Mouse (Mus musculus) ovary, postnatal 10 days (tissue): ENCODE measurements around the gene Med18.

ENCODE experiments used
- DNase-seq: peaks from one replicate; pipeline ENCODE4 v3.0.0; 2022; ENCODE audit warnings: low spot score

Gene Med18

DNA sequence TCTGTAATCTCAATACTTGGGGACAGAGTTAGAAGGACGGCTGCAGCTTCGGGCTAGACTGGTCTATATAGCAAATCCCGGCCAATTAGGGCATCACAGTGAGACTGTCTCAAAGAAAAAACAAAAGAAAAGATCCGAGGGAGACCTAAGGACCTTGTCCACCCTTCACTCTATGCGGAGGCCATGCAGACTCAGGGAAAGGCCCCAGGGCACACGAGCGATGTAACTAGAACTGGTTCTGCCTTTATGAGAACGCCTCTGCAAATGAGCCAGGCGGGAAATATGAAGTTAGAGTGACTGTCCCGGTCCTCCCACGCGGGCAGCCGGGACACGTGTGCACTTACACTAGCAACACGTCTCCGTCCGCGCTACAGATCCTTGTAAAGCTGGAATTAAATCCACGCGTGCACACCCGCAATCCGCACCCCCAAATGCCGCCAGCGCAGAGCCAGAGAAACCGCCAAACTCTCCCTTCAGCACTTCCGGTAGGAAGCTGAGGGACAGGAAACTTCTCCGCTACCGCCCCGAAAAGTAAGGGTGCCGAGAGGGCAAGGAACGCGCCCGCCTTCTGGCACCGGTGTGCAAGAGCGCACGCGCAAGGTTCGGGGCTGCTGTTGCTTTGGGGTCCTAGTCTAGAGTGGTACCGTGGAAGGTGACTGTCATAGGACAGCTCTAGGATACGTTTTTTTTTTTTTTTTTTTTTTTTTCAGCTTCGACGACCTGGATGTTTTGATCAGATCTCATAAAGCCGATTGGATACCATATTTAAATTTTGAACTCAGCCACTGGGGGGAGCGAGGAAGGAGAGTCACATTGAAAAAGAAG lies at the start of gene Med18:
TSS of gene Med18 (minus strand) at position 492 of the 825 bp plus-strand sequence.
- peak; percentile 77 for DNase-seq

DNA sequence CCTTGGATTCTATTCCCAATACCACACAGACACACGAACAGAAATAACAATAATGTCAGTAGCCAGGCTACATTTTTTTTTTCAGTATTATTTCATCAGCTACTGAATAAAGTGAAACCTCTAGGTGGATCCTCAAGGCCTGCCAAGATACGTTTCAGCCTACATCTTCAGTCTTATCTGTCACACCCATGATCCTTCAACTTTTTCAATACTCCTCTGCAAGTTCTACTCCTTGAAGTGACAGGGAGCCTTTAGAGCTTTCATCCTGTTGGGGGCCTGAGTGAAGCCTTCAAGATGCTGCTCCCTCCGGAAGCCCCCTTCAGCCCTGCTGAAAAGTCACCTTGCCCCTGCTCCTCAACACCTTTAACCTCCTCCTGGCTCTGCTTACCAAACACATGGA lies 48.4 kb upstream of the Med18 start:
- DNase-seq = no peak

DNA sequence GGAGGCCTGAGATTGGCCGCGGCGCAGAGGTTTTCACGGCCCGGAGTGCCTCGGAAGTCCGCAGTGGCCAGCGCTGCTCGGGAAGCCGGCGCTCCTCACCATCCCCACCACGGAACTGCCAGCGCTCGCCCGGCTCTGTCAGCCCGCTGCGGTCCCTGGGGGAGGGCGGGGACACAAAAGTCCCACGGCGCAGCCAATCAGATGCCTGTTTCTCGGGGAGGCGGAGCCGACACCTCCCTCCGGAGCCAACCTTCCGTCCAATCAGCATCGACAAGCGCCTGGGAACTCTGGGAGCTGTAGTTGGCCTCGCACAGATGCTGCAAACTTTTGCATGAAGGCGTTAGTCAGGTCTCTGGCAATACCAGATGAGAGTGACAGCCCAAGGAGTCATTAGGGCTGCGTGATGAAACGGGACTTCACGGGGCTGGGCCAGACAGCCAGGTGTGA lies 46.7 kb upstream of the Med18 start, which contains the start of gene Sesn2:
TSS of gene Sesn2 (minus strand) at position 150 of the 447 bp plus-strand sequence.
- DNase-seq = peak; percentile 87

DNA sequence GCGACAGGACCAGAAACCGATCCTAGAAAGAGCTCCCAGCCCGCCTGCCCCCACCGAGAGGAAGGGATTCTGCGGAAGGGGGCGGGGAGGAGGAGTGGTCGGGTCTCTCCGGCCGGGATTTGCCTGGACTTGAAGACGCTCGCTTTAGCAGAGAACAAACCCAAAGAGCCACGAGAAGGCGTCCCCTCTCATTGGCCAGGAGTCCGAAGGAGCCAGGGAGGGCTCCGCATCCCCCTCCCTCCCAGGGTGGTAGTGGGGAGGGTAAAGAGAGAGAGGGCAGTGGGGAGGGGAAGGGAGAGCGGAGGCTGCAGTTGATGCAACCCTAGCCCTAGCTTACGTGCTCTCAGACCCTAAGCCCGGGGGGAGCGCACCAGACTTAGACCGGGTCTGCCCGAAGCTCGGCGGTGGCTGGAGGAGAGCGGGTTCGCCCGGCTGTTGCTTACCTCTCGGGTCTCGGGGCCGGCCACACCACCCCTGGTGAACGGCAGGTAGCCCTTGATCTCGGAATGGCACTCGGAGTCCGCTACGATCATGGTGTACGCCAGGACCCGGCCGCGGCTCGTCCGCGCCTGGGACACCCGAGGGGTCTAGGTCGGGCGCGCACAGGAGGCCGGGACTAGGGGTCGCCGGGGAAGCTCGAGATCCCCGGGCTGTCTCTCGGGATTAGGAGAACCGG lies 46.0 kb upstream of the Med18 start:
- peak; percentile 49 for DNase-seq

DNA sequence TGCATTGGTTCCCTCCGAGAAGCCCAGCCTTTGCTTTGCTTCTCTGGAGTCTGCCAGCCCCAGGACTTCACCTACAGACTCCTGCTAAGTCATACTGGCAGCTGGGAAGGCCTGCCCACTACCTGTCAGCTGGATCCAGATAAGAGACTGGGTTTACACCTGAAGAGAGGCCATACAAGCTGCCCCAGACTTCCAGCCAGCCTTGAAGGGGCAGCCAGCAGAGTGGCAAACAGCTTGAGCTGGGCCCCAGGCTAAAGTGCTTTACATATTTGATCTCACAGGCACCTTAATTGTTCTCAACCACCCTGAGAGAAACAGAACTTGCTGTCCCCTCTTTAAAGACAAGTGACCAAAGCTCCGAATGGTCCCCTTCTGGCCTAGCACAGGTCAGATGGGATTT lies 43.5 kb upstream of the Med18 start:
- DNase-seq = no peak

DNA sequence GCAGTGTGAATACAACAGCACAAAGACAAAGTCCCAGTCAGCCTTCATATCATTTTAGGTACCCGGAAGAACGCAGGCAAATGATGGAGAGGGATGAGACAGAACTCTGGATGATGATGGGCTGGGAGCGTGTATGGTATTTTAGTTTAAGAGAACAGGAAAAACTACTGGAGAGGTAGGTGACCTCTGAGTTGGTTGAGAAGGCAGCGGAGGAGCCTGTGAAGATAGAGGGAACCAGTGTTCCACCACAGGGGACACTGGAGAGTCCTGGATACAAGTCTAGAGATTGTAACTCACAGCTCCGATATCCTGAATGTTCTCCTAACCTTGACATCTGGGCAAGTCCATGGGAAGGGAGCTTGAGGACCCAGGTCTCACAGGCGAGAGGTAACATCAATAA lies 42.5 kb upstream of the Med18 start:
- no peak for DNase-seq

DNA sequence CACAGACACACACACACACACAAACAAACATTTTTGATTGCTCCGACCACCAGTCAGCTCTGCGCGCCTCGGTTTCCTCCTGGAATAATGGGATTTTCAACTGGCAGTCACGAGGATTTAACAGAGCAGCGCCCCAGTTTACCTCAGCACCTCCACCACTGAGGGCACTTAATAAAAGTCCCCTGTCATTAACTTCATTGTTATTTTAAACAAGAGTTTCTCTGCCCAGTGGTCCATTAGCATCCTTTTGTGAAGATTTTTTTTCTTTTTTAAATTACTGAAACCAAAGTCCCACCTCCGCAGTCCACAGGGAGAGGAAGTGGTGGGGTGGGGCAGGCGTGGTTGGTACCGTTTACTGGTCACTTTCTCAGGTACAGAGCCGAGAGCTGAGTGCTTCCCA lies 42.1 kb upstream of the Med18 start:
- no peak for DNase-seq

DNA sequence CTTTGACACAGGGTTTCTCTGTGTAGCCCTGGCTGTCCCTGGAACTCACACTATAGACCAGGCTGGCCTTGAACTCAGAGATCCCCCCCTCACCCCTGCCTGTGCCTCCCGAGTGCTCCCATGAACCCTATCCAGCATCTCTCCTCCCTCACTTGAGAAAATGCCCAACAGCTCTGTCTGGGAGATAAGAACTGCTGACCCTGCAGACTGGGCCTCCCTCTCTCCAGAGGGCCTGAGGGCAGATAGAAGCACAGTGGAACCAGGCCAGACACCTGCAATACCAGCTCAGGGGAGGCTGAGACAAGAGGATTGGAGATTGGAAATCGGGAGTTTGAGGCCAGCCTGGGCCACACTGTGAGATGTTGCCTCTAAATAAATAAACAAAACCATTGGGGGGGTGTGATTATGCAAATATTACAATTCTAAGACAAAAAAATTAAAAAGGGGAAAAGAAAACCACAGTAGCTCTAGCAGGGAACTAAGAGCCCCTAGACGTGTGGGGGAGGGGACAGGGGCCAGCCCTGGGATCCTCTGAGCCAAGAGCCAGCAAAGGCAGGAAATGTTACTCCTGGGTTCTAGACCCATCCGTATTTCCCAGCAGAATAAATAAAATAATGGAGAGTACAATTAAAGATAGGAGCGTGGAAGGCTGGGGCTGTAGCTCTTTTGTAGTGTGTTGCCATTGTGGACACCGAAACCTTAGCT lies 41.5 kb upstream of the Med18 start:
- DNase-seq = no peak

DNA sequence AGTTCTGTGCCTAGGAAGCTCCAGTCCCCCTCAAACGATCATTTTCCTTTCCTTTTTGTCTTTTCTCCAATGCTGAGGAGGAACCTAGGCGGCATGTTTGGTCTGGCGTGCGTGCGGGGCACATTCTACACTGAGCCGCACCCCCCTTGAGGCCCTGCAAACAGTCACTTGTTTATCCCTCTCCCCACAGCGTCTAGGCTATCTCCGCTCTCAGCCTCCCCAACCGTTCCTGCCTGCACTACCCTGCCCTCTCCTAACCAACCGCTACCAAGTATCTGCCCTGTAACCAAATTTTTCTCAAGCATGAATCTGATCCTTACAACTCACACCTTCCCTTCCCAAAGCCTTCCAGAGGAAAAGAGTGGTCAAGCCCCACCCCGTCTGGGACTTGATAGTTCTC lies 39.6 kb upstream of the Med18 start:
- DNase-seq = no peak

DNA sequence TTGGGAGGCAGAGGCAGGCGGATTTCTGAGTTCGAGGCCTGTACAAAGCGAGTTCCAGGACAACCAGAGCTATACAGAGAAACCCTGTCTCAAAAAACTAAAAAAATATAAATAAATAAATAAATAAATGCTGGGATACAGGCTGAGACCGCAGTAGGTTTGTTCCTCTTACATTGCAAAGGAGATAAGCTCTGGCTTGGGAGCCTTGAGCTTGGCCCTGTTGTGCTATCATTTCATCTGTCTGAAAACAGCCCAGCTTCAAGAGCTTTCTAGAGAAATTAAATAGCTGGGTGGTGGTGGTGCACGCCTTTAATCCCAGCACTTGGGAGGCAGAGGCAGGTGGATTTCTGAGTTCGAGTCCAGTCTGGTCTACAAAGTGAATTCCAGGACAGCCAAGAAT lies 37.9 kb upstream of the Med18 start:
- DNase-seq = no peak

DNA sequence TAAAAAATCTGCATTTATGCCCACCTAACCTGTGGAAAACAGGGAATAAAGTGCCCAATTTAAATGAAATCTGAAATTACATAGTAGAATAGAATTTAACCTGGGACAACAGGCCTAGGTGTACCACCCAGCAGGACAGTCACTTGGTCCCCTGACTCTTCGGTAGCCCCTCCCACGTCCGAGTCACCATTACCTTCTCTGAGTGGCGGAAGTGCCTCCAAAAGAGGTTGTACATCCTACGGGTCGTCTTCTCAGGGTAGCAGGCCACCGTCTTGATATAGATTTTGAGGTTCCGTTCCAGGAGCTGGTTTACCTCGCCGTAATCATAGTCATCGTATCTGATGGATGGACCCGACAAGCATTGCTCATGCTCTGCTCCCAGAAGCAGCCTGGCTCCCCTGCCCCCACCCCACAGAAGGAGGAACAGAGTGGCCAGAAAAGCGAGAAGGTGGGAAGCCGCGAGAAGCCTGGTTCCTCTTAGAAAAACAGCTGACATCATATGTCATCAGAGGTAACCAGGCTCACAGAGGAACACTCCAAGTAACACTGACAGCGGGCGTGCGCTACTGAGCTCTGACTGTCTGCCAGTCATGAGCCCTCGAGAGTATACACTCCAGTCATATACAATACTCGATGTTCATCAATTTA lies 30.7 kb upstream of the Med18 start:
- no peak for DNase-seq

DNA sequence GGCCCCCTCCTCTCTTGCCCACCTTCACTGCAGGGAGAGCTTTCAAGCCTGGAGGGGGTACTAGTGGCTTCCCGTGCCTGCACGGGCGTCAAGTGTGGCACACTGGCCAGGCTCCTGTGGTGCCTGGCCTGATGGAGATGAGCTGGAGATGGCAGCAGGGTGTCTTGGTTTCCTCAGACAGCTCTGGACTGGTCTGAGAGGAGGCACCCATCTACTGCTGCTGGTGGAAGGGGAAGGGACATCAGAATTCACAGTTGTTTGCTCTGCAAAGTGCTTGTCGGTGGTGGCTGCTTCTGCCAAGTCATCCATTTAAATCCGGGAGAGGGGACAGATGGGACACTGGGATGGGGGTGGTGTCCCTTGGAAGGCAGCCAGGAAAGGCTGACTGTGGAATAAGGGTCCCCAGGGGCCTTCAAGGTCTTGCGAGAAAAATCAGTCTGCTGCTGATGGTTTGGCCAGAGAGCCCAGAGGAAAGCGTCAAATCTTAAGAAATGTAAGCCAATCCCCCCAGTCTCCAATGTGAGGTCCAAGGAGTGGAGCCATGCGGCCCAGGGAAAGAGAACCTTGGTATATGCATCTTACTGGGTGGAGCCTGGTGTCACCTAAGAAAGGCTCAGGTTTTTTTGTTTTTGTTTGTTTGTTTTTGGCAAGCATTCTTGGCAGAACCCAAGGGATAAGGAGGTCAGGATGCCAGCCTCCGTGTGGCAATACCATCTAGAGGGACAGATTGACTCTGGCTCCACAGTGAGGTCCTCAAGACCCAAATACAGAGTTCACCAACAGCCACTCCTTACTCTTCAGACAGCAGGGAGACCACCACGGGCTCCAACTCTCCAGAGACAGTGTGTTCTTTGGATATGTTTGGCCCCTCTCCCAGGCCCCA lies 28.7 kb upstream of the Med18 start:
- DNase-seq = no peak

DNA sequence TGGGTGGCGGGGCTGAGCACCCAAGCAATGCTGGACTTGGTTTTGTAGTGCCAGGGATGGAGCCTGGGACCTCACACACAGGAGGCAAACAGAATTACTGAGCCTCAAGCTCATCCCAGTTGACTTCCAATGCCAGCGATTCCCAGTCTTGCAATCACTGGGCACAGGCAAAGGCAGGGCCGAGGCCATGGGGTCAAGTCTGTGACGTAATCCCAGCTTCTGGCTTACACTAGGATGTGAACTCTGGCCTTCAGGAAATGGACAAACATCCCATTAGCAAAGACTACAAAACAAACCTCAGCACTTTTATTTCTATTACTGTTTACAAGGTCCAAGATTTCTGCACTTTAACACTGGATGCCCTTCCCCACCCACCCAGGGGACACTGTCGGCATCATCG lies 28.0 kb upstream of the Med18 start:
- no peak for DNase-seq

DNA sequence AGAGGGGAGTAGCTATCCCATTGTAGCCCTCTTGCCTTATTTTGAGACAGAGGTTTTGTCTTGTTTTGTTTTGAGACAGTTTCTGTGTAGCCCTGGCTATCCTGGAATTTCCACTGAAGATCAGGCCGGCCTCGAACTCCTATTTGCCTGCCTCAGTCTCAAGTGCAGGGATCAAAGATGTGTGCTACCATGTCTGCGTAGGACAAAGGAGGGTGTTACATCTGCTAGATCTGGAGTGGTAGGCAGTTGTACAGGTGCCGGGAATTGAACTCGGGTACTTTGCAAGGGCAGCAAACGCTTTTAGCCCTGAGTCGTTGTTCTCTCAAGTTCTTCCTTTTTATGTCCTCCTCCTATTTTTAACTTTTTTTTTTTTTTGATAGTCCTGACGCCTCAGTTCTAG lies 27.3 kb upstream of the Med18 start:
- DNase-seq = no peak

DNA sequence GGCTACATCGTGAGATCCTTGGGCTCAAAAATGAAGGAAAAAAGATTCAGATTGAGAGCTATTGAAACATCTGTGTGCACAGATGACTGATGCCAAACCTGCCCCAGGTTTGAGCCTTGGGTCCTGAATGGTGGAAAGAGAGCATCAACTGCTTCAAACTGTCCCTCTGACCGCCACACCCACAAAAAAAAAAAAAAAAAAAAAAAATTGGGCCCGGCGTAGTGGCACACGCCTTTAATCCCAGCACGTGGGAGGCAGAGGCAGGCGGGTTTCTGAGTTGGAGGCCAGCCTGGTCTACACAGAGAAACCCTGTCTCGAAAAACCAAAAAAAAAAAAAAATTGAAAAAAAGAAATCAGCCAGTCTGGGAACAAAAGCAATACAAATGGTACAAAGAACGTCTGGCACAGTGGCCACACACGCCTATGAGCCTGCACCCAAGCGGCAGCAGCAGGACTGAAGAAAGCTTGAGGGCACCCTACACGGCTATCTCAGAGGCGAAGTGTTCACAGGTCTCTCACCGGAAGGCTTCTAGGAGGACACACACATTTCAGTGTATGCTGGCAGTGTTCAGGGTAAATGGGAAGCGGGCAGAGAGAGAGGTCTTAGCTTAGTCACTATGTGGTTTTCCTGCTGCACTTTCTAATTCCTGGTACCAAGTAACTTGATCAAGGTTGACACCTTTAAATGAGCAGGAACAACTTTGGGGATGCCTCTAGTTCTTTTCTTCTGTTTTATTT lies 26.7 kb upstream of the Med18 start:
- no peak for DNase-seq

DNA sequence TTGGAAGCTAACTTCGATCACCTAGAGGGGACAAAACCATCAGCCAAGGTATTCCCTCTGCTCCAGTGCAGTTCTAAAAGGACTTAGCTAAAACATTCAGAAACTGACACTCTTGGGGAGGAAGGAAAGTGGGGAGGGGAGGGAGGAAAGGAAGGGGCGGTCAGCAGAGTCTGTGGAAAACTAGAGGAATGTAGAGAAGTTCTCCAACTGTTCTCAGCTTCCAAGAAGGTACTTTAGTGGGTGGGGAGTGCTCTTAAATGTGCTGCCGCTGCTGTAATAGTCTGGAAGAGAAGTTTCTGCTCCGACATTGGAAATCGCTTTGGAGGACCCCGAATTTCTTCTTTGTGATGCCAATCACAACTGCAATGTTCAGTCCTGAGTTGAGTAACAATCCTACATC lies 25.3 kb upstream of the Med18 start:
- no peak for DNase-seq

DNA sequence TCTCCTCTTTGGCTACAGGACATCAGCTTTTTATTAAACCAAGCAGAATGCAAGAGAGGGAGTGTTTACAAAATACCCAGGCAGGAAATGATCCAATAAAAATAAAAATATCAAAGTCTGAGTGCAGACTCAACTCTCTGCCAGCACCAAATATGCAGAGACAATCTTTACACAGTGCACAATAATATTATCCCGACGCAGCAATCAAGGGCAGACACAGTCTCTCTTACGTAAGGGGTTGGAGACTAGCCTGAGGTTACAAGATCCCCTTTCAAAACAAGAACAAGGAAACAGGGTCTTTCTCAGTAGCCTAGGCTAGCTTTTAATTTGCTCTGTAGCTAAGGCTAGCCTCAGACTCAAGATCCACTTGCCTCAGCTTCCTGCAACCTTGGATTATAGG lies 24.8 kb upstream of the Med18 start:
- DNase-seq = no peak

DNA sequence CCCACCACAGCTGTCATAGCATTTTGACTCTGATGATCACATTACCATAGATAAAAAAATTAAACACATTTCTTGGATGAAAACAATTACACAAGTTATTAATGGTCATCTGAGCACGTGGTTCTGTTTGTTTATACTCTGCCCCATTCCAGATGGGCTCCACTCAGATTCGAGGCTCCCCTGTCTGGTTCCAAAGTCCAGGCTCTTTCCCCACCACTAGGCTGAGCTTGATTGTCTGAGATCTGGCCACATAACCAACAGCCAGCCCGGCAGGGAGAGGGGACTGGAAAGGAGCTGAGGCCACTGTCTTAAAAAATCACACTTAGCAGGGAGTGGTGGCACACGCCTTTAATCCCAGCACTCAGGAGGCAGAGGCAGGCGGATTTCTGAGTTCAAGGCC lies 21.1 kb upstream of the Med18 start:
- no peak for DNase-seq

DNA sequence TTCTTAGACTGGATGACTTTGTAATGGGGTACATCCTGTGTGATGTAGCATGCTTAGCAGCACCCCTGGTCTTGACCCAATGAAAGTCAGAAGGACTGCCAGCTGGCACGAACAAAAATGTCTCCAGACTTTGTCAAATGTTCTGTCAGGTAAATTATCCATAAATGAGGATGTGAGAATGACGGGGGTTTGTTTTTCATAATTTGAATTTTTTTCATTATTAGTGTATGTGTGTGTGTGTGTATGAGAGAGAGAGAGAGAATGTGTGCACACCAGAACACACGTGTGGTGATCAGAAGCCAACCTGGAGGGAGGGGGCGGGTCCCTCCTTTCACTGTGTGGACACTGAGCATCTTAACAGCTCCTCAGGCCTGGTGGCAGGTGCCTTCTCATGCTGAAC lies 20.5 kb upstream of the Med18 start:
- DNase-seq = no peak

DNA sequence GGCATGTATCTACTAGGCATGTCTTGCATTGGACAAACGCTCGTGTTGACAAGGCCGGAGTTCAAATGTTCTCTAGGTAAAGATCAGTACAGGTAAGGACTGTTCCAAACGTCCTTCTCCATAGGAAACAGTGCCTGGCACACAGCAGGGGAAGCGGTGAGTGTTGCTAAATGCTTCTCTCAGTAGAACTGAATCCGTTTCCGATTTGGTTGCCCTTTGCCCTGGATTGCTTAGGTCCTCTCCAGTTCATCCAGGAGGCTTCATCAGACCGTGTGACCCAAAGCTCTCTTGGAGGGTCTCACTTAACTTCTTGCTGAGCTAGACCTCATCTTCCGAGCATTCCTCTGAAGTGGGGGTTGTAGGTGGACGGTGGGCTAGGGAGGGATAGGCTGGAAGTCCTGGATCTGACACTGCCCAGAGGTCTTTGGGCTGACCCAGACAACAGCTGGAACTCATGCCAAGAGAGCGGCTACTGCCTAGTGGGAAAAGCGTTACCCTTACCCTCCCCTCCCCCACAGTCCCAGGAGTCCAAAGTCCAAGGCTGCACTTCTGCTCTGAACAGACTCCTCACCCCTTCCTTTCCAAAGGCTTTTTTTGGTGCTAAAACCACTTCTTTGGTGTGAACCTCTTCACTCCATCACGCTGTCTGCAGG lies 19.4 kb upstream of the Med18 start:
- no peak for DNase-seq
